Mouse (Mus musculus) cerebellum, postnatal 10 days (tissue): ENCODE measurements around the gene Shisa8.
"Not testable (repeated sequence)": the region's sequence is repeated elsewhere in the genome, so short reads cannot be mapped to it uniquely, and the experiment has no call there.

Source experiments
- DNase-seq, 2 experiments: peaks; one replicate each; pipeline ENCODE4 v3.0.0; 2021; ENCODE audit warnings: mixed read lengths in 2 of 2

Gene Shisa8

GRCm38 (mm10) chr15:82212752-82213063 is at the start of gene Shisa8:
Gene Shisa8 (minus strand): TSS chr15:82212815.
- peak; percentile 80 to 84 for DNase-seq

- DNase-seq: peak; percentile 89 to 94
Measured at GRCm38 (mm10) chr15:82259510-82259909, 46.9 kb upstream of the Shisa8 start.

GRCm38 (mm10) chr15:82255944-82256383 is 43.3 kb upstream of the Shisa8 start:
- DNase-seq: peak; percentile 86

GRCm38 (mm10) chr15:82255248-82255647 is 42.6 kb upstream of the Shisa8 start:
- peak; percentile 45 to 67 for DNase-seq

GRCm38 (mm10) chr15:82252097-82252496 is 39.5 kb upstream of the Shisa8 start, which contains the start of gene 1500009C09Rik:
Gene 1500009C09Rik (plus strand): TSS chr15:82252397.
- no peak for DNase-seq

- peak; percentile 3 to 22 for DNase-seq
Measured at GRCm38 (mm10) chr15:82251579-82251978, 39.0 kb upstream of the Shisa8 start.

- DNase-seq: no peak
Measured at GRCm38 (mm10) chr15:82247131-82247776, 34.6 kb upstream of the Shisa8 start.

GRCm38 (mm10) chr15:82244805-82245161 is 32.2 kb upstream of the Shisa8 start:
- not testable (repeated sequence) for DNase-seq

GRCm38 (mm10) chr15:82244115-82244804 is 31.6 kb upstream of the Shisa8 start, which contains the start of gene Cenpm:
Gene Cenpm (minus strand): TSS chr15:82244748.
- peak; percentile 97 for DNase-seq

- DNase-seq: no peak
Measured at GRCm38 (mm10) chr15:82243742-82244114, 31.1 kb upstream of the Shisa8 start.

- no peak for DNase-seq
Measured at GRCm38 (mm10) chr15:82243311-82243710, 30.7 kb upstream of the Shisa8 start.

GRCm38 (mm10) chr15:82236565-82236964 is 23.9 kb upstream of the Shisa8 start:
- DNase-seq: peak; percentile 92 to 94

- no peak for DNase-seq
Measured at GRCm38 (mm10) chr15:82235661-82236060, 23.0 kb upstream of the Shisa8 start.

- DNase-seq: no peak
Measured at GRCm38 (mm10) chr15:82232651-82233050, 20.0 kb upstream of the Shisa8 start.

- peak; percentile 90 to 93 for DNase-seq
Measured at GRCm38 (mm10) chr15:82231591-82232378, 19.2 kb upstream of the Shisa8 start.

- DNase-seq: peak in 1 of 2 experiments; percentile 10
Measured at GRCm38 (mm10) chr15:82231100-82231499, 18.5 kb upstream of the Shisa8 start.

- DNase-seq: peak in 1 of 2 experiments; percentile 9
Measured at GRCm38 (mm10) chr15:82230098-82230611, 17.5 kb upstream of the Shisa8 start.

GRCm38 (mm10) chr15:82229542-82230045 is 17.0 kb upstream of the Shisa8 start:
- DNase-seq: no peak

- DNase-seq: peak in 1 of 2 experiments; percentile 3
Measured at GRCm38 (mm10) chr15:82225769-82226168, 13.2 kb upstream of the Shisa8 start.

- no peak for DNase-seq
Measured at GRCm38 (mm10) chr15:82224602-82225215, 12.1 kb upstream of the Shisa8 start.

- DNase-seq: peak; percentile 73 to 77
Measured at GRCm38 (mm10) chr15:82223657-82224601, 11.3 kb upstream of the Shisa8 start, which contains the start of gene Tnfrsf13c. Gene Tnfrsf13c (minus strand): TSS chr15:82224369.
